Mouse (Mus musculus) small intestine, adult 2 months (tissue): ENCODE measurements around the gene Gpr180. TPM values are rescaled to one million over a fixed set of nuclear protein-coding genes. Genes with fewer than 3 reads are reported as not detected.
A peak's percentile ranks its signal among the peaks of the same experiment; 100 is the strongest.
"Not testable (repeated sequence)": the region's sequence is repeated elsewhere in the genome, so short reads cannot be mapped to it uniquely, and the experiment has no call there.

Experiments used
- H3K27ac ChIP-seq: fragments of 200-500 bp; 2 replicates; pipeline ENCODE4 v1.5.1; 2012; ENCODE audit warnings: low read depth, low read length, control low read depth, inconsistent platforms; ENCODE audit not compliant: insufficient read depth
- H3K27me3 ChIP-seq: fragments of 200-500 bp; 2 replicates; pipeline ENCODE4 v1.6.1; 2012; ENCODE audit warnings: mild to moderate bottlenecking, moderate library complexity, low read length, inconsistent platforms; ENCODE audit not compliant: control insufficient read depth, insufficient read depth
- H3K36me3 ChIP-seq: fragments of 200-500 bp; 2 replicates; pipeline ENCODE4 v1.6.1; 2012; ENCODE audit warnings: mild to moderate bottlenecking, low read length, control low read depth, inconsistent platforms; ENCODE audit not compliant: control insufficient read depth, insufficient read depth
- H3K4me1 ChIP-seq: fragments of 200-500 bp; 2 replicates; pipeline ENCODE4 v1.6.1; 2012; ENCODE audit warnings: low read length, inconsistent platforms, mixed read lengths; ENCODE audit not compliant: control insufficient read depth, insufficient read depth, insufficient read length
- H3K4me3 ChIP-seq: fragments of 200-500 bp; 2 replicates; pipeline ENCODE4 v1.5.1; 2012; ENCODE audit warnings: low read depth, mild to moderate bottlenecking, control low read depth, inconsistent platforms, low read length, moderate library complexity
- CTCF ChIP-seq: fragments of 200-500 bp; IDR thresholded peaks from 2 replicates; pipeline ENCODE4 v1.5.1; 2012; ENCODE audit warnings: low read depth, mild to moderate bottlenecking, control low read depth, inconsistent platforms, low read length, moderate library complexity, mixed read lengths; ENCODE audit not compliant: insufficient replicate concordance, insufficient read length; ENCODE audit errors: extremely low read depth
- POLR2A ChIP-seq: fragments of 200-500 bp; IDR thresholded peaks from 2 replicates; pipeline ENCODE4 v1.6.1; 2012; ENCODE audit warnings: low read depth, mild to moderate bottlenecking, control low read depth, inconsistent platforms, low read length, moderate library complexity
- WGBS: fragments of 180-500 bp; shearing (Covaris S2); methylation state at CpG from one replicate; pipeline ENCODE4 v1.1.7; 2018; 5-methylcytosine and 5-hydroxymethylcytosine counted together
- polyA plus RNA-seq: library from polyadenylated mRNA; depleted of rRNA; stranded (reverse); fragments of >200 nt; gene quantifications from 2 replicates; pipeline ENCODE4 v1.2.3, GENCODE M21; 2012

The Gpr180 gene
- polyA plus RNA-seq, 1 experiment, result 14.9 TPM

GRCm38 (mm10) chr14:118137487-118137886, 529 bp downstream of the Gpr180 start:
- no peaks in the 10 kb centered on the region for H3K27me3 ChIP-seq
- no peak for TF ChIP-seq CTCF
- TF ChIP-seq POLR2A, result no peak
- H3K4me3 ChIP-seq, result peak overlapping the region; percentile 81
- peaks cover 12% of the 10 kb centered on the region for H3K36me3 ChIP-seq
- H3K4me1 ChIP-seq, result no peaks in the 10 kb centered on the region
- H3K27ac ChIP-seq, result no peak overlapping the region
- under 1% methylated on average over 13 of the region's 13 CpGs for WGBS

GRCm38 (mm10) chr14:118142283-118142682, 5.3 kb downstream of the Gpr180 start:
- Histone ChIP-seq H3K27ac (no peak overlapping the region), H3K4me3 (no peak overlapping the region), H3K36me3 (peaks cover 12% of the 10 kb centered on the region), H3K4me1 (no peaks in the 10 kb centered on the region), H3K27me3 (no peaks in the 10 kb centered on the region)
- WGBS, result 96% methylated on average over 5 of the region's 5 CpGs
- TF ChIP-seq CTCF, result no peak
- no peak for TF ChIP-seq POLR2A

GRCm38 (mm10) chr14:118148046-118148445, 11.1 kb downstream of the Gpr180 start:
- H3K4me3 ChIP-seq, result no peak overlapping the region
- WGBS, result 95% methylated on average over 13 of the region's 13 CpGs
- H3K36me3 ChIP-seq, result peaks cover 4% of the 10 kb centered on the region; the same call in 1 of the 2 replicates
- TF ChIP-seq CTCF, result no peak
- TF ChIP-seq POLR2A, result no peak
- peaks cover 5% of the 10 kb centered on the region for H3K4me1 ChIP-seq
- H3K27ac ChIP-seq, result no peak overlapping the region
- no peaks in the 10 kb centered on the region for H3K27me3 ChIP-seq

GRCm38 (mm10) chr14:118148554-118148953, 11.6 kb downstream of the Gpr180 start:
- Histone ChIP-seq H3K4me3 (no peak overlapping the region), H3K27ac (no peak overlapping the region), H3K36me3 (peaks cover 5% of the 10 kb centered on the region), H3K4me1 (peaks cover 5% of the 10 kb centered on the region), H3K27me3 (no peaks in the 10 kb centered on the region)
- 54% methylated on average over 10 of the region's 10 CpGs for WGBS
- TF ChIP-seq POLR2A (no peak), CTCF (no peak)

- 81% methylated on average over 26 of the region's 26 CpGs for WGBS
Measured at GRCm38 (mm10) chr14:118150656-118151551, 13.9 kb downstream of the Gpr180 start.

GRCm38 (mm10) chr14:118151651-118152293, 14.8 kb downstream of the Gpr180 start:
- TF ChIP-seq POLR2A (no peak), CTCF (no peak)
- Histone ChIP-seq H3K4me1 (peaks cover 5% of the 10 kb centered on the region), H3K27me3 (no peaks in the 10 kb centered on the region), H3K27ac (peak overlapping the region; percentile 65; the same call in 1 of the 2 replicates), H3K4me3 (no peak overlapping the region), H3K36me3 (peaks cover 8% of the 10 kb centered on the region)
- WGBS, result 76% methylated on average over 5 of the region's 5 CpGs

More at GRCm38 (mm10) chr14:118150656-118151551, 13.9 kb downstream of the Gpr180 start:
- H3K27me3 ChIP-seq, result no peaks in the 10 kb centered on the region
- H3K36me3 ChIP-seq, result peaks cover 8% of the 10 kb centered on the region
- H3K4me3 ChIP-seq, result no peak overlapping the region
- H3K27ac ChIP-seq, result peak overlapping the region; percentile 10; the same call in 1 of the 2 replicates
- peaks cover 5% of the 10 kb centered on the region for H3K4me1 ChIP-seq
- TF ChIP-seq POLR2A (no peak), CTCF (no peak)

- peaks cover 8% of the 10 kb centered on the region for H3K36me3 ChIP-seq
- peaks cover 5% of the 10 kb centered on the region for H3K4me1 ChIP-seq
- H3K27ac ChIP-seq, result no peak overlapping the region
- WGBS, result 96% methylated on average over 8 of the region's 8 CpGs
- H3K27me3 ChIP-seq, result no peaks in the 10 kb centered on the region
- TF ChIP-seq POLR2A (no peak), CTCF (no peak)
- no peak overlapping the region for H3K4me3 ChIP-seq
Measured at GRCm38 (mm10) chr14:118152294-118152651, 15.3 kb downstream of the Gpr180 start.

GRCm38 (mm10) chr14:118156056-118156455, 19.1 kb downstream of the Gpr180 start:
- not testable (repeated sequence) for H3K4me1 ChIP-seq, H3K27ac ChIP-seq, H3K27me3 ChIP-seq, H3K4me3 ChIP-seq
- 94% methylated on average over 16 of the region's 16 CpGs for WGBS
- H3K36me3 ChIP-seq, result peaks cover 24% of the 10 kb centered on the region
